8 mouse cellular contexts compared by ENCODE assay signal in genomic region chr11:95513461-95514297, GRCm38 (mm10). TPM values are rescaled to one million over a fixed set of nuclear protein-coding genes. Genes with fewer than 3 reads are reported as not detected.
DNase-seq lines count a peak whose midpoint lies in the region; ATAC-seq and TF ChIP-seq lines count a peak whose summit lies in the region.

No protein-coding gene starts in this region.

- no peaks in the 10 kb centered on the region for H3K36me3 ChIP-seq in CH12.LX (replicated peaks in 1 of 2; ENCODE audit: control insufficient read depth in 1 of 2, insufficient read depth in 1 of 2, low read length in 1 of 2)
- no peaks in the 10 kb centered on the region for H3K36me3 ChIP-seq in embryonic facial prominence, embryonic 11.5 days (replicated peaks; ENCODE audit: control insufficient read depth, insufficient read depth, low read depth, low read length)
- no peaks in the 10 kb centered on the region for H3K36me3 ChIP-seq in hindbrain, embryonic 14.5 days (replicated peaks; ENCODE audit: control insufficient read depth, insufficient read depth)
- H3K36me3 ChIP-seq in midbrain, embryonic 13.5 days = no peaks in the 10 kb centered on the region

- in situ Hi-C loops in CH12.LX (cut with MboI; ENCODE audit: low pct_ligation_motif_present, low pct_unique_long_range_greater_than_20kb, low sequenced_read_pairs) = no loop called here

- TF ChIP-seq CTCF in CH12.LX (conservative IDR thresholded peaks at IDR 0.05 in 1 of 2, IDR thresholded peaks at IDR 0.05 in 1 of 2; ENCODE audit: low read depth in 2 of 2, low read length in 2 of 2) = no peak

- DNase-seq in cerebellum, adult 18-20 months = peak; percentile 61 to 63
- DNase-seq in CH12.LX (ENCODE audit: extremely low read depth) = no peak
- DNase-seq in embryonic facial prominence, embryonic 11.5 days (ENCODE audit: low spot score) = peak; percentile 46
- no peak for DNase-seq in hindbrain, embryonic 14.5 days (ENCODE audit: low spot score)
- no peak for DNase-seq in urinary bladder, adult 2 months (ENCODE audit: low spot score)
- no peak for DNase-seq in adrenal gland, adult 8-10 months

- no peaks in the 10 kb centered on the region for H3K9me3 ChIP-seq in CH12.LX (replicated peaks; ENCODE audit: low read length)
- no peaks in the 10 kb centered on the region for H3K9me3 ChIP-seq in embryonic facial prominence, embryonic 11.5 days (replicated peaks; ENCODE audit: control insufficient read depth, low read length)
- no peaks in the 10 kb centered on the region for H3K9me3 ChIP-seq in hindbrain, embryonic 14.5 days (ENCODE audit: control insufficient read depth, low read length)
- H3K9me3 ChIP-seq in midbrain, embryonic 13.5 days = no peaks in the 10 kb centered on the region

- no peak overlapping the region for H3K9ac ChIP-seq in CH12.LX (ENCODE audit: insufficient read depth, low read depth)
- peak overlapping the region; percentile 62 for H3K9ac ChIP-seq in embryonic facial prominence, embryonic 11.5 days (replicated peaks; ENCODE audit: low read length)
- H3K9ac ChIP-seq in hindbrain, embryonic 14.5 days = peak overlapping the region; percentile 60
- H3K9ac ChIP-seq in midbrain, embryonic 13.5 days (replicated peaks) = peak overlapping the region; percentile 67

- peaks cover 12 to 16% of the 10 kb centered on the region in 2 experiments for H3K4me1 ChIP-seq in CH12.LX (ENCODE audit: control insufficient read depth in 1 of 2, insufficient read depth in 2 of 2)
- peaks cover 13% of the 10 kb centered on the region for H3K4me1 ChIP-seq in embryonic facial prominence, embryonic 11.5 days (ENCODE audit: control insufficient read depth, insufficient read depth, low read length)
- peaks cover 16% of the 10 kb centered on the region for H3K4me1 ChIP-seq in hindbrain, embryonic 14.5 days (replicated peaks; ENCODE audit: control insufficient read depth, insufficient read depth, low read length)
- H3K4me1 ChIP-seq in midbrain, embryonic 13.5 days (replicated peaks) = peaks cover 44% of the 10 kb centered on the region

- no peak for TF ChIP-seq POLR2A in CH12.LX (IDR thresholded peaks at IDR 0.05; ENCODE audit: low read depth, low read length)

- ATAC-seq in cerebellum, adult (ENCODE audit: insufficient number of reproducible peaks, low FRiP score, low TSS enrichment) = no peak
- ATAC-seq in embryonic facial prominence, embryonic 11.5 days (replicated peaks; ENCODE audit: insufficient number of reproducible peaks, low FRiP score, low TSS enrichment, low read depth) = no peak; the same call in 1 of the 2 replicates
- 0 out of 2 replicates have a peak, but pooled peaks have one; percentile 24 for ATAC-seq in hindbrain, embryonic 14.5 days (ENCODE audit: low FRiP score)
- peak; percentile 58 for ATAC-seq in midbrain, embryonic 13.5 days

- H3K4me2 ChIP-seq in CH12.LX (ENCODE audit: insufficient read depth, low read depth, poor library complexity, severe bottlenecking) = peak overlapping the region; percentile 48
- peak overlapping the region; percentile 97 for H3K4me2 ChIP-seq in embryonic facial prominence, embryonic 11.5 days (ENCODE audit: low read depth, low read length)
- peak overlapping the region; percentile 95 for H3K4me2 ChIP-seq in hindbrain, embryonic 14.5 days (replicated peaks)
- H3K4me2 ChIP-seq in midbrain, embryonic 13.5 days (replicated peaks) = peak overlapping the region; percentile 95

- TF ChIP-seq RAD21 in CH12.LX (IDR thresholded peaks at IDR 0.05; ENCODE audit: low read depth, low read length) = no peak

- WGBS in embryonic facial prominence, embryonic 11.5 days = under 1% methylated on average over 57 of the region's 66 CpGs
- WGBS in hindbrain, embryonic 14.5 days = under 1% methylated on average over 64 of the region's 66 CpGs
- WGBS in midbrain, embryonic 13.5 days = under 1% methylated on average over 63 of the region's 66 CpGs

- no peak for TF ChIP-seq EP300 in CH12.LX (IDR thresholded peaks at IDR 0.05; ENCODE audit: low read length)

- dilution Hi-C loops in CH12.LX (cut with MboI; ENCODE audit: extremely low pct_ligation_motif_present, extremely low pct_unique_long_range_greater_than_20kb, low sequenced_read_pairs) = no loop called here

- H3K27ac ChIP-seq in CH12.LX (ENCODE audit: insufficient read depth, low read depth) = no peak overlapping the region
- no peak overlapping the region for H3K27ac ChIP-seq in embryonic facial prominence, embryonic 11.5 days (replicated peaks; ENCODE audit: low read depth, low read length)
- H3K27ac ChIP-seq in hindbrain, embryonic 14.5 days = no peak overlapping the region
- H3K27ac ChIP-seq in midbrain, embryonic 13.5 days = no peak overlapping the region

- H3K4me3 ChIP-seq in CH12.LX (replicated peaks in 1 of 3; ENCODE audit: low read depth in 2 of 3, low read length in 2 of 3, poor library complexity in 1 of 3) = peak overlapping the region in 1 of 3 experiments; percentile 52
- H3K4me3 ChIP-seq in embryonic facial prominence, embryonic 11.5 days (ENCODE audit: low read depth, low read length) = peak overlapping the region; percentile 45
- H3K4me3 ChIP-seq in hindbrain, embryonic 14.5 days (replicated peaks; ENCODE audit: low read length) = peak overlapping the region; percentile 44
- H3K4me3 ChIP-seq in midbrain, embryonic 13.5 days (replicated peaks) = peak overlapping the region; percentile 57

- H3K79me2 ChIP-seq in CH12.LX (replicated peaks; ENCODE audit: control insufficient read depth, extremely low read depth, insufficient read depth, poor library complexity, severe bottlenecking) = no peaks in the 10 kb centered on the region

- peaks cover 93% of the 10 kb centered on the region for H3K27me3 ChIP-seq in CH12.LX (replicated peaks)
- H3K27me3 ChIP-seq in embryonic facial prominence, embryonic 11.5 days (ENCODE audit: control insufficient read depth, insufficient read depth, low read length) = peaks cover 13% of the 10 kb centered on the region
- H3K27me3 ChIP-seq in hindbrain, embryonic 14.5 days (ENCODE audit: control insufficient read depth, insufficient read depth, low read length) = peaks cover 35% of the 10 kb centered on the region
- H3K27me3 ChIP-seq in midbrain, embryonic 13.5 days = peaks cover 73% of the 10 kb centered on the region

TF ChIP-seq in CH12.LX, 34 proteins besides CTCF, POLR2A, EP300 and RAD21:
- no peak for TF ChIP-seq MAFK (IDR thresholded peaks at IDR 0.05; ENCODE audit: insufficient replicate concordance, low read length)
- TF ChIP-seq KAT2A (IDR thresholded peaks at IDR 0.05; ENCODE audit: insufficient replicate concordance, low read length) = no peak
- TF ChIP-seq ZMIZ1 (IDR thresholded peaks at IDR 0.05; ENCODE audit: low read depth, low read length) = no peak
- no peak for TF ChIP-seq ETS1 (conservative IDR thresholded peaks at IDR 0.05; ENCODE audit: low read depth, low read length)

RNA-seq across cellular contexts. Expression of gene Nxph3, which starts 0.7 kb away (rescaled TPM):
- total RNA-seq in CH12.LX (2012; rRNA removed) (0.17 TPM in 1 of 2 replicates, not detected in the other), CH12.LX (2014; rRNA removed) (not detected in 2 replicates)
- polyA plus RNA-seq in CH12.LX (2012; ENCODE audit: insufficient read length, low read depth) = not detected in 2 replicates
- polyA plus RNA-seq in embryonic facial prominence, embryonic 11.5 days (2014; fragmentation: Nextera tagmentation; extraction: Ambion mirVana) = 0.61 and 0.98 TPM in 2 replicates
- 2.0 and 2.2 TPM in 2 replicates for polyA plus RNA-seq in hindbrain, embryonic 14.5 days (2014; fragmentation: Nextera tagmentation; extraction: Ambion mirVana)
- polyA plus RNA-seq in midbrain, embryonic 13.5 days (2015; fragmentation: Nextera tagmentation; extraction: Ambion mirVana) = 1.2 and 1.9 TPM in 2 replicates
- polyA plus RNA-seq in urinary bladder, adult 2 months (2012; rRNA removed) = 2.3 and 3.4 TPM in 2 replicates
- 1 to 10 TPM; 3.0 to 5.8 (median 3.9) TPM for total RNA-seq in adrenal gland, adult 8-10 months (2022)

Comparison
In these comparisons a context has a peak if more than half of its experiments do, and no peak if none do; other contexts are left out.
1. DNase-seq: peak in cerebellum, adult 18-20 months (2 of 2) and embryonic facial prominence, embryonic 11.5 days (single experiment); none in CH12.LX (single experiment), hindbrain, embryonic 14.5 days (single experiment), urinary bladder, adult 2 months (single experiment) and adrenal gland, adult 8-10 months (single experiment).
2. ATAC-seq: peak in hindbrain, embryonic 14.5 days (single experiment) and midbrain, embryonic 13.5 days (single experiment); none in cerebellum, adult (single experiment) and embryonic facial prominence, embryonic 11.5 days (single experiment).
3. Peak in every context shown above with its lines, with median percentiles within 50 percentile points of each other: H3K4me2 ChIP-seq.